Mouse (Mus musculus) left cerebral cortex, adult 2 months (tissue): ENCODE measurements around the gene Ccdc144b. TPM values are rescaled to one million over a fixed set of nuclear protein-coding genes. Genes with fewer than 3 reads are reported as not detected.

Source experiments
- DNase-seq, 2 experiments: peaks; one replicate each; pipeline ENCODE4 v3.0.0; 2021 to 2022; ENCODE audit warnings: low spot score in 2 of 2, mixed read lengths in 1 of 2; ENCODE audit errors: extremely low spot score in 1 of 2
- H3K27ac ChIP-seq: fragments of 200-600 bp; 2 replicates; pipeline ENCODE4 v1.8.1; 2022
- H3K4me3 ChIP-seq: fragments of 200-600 bp; 2 replicates; pipeline ENCODE4 v1.8.1; 2022
- CTCF ChIP-seq: fragments of 200-600 bp; IDR thresholded peaks from 2 replicates; pipeline ENCODE4 v1.8.1; 2022; ENCODE audit warnings: antibody characterized with exemption, mild to moderate bottlenecking, moderate library complexity
- intact Hi-C: fragments of 180-260 bp; cut with DNase I; formaldehyde crosslinking; loops from one replicate; pipeline ENCODE4 v1.15.1; 2025
- total RNA-seq, 2 experiments: library from RNA; stranded (reverse); gene quantifications; 2 replicates each; pipeline ENCODE4 v1.2.3; 2021

Ccdc144b gene
- total RNA-seq, 2 experiments from 2014 or later: not detected

DNA sequence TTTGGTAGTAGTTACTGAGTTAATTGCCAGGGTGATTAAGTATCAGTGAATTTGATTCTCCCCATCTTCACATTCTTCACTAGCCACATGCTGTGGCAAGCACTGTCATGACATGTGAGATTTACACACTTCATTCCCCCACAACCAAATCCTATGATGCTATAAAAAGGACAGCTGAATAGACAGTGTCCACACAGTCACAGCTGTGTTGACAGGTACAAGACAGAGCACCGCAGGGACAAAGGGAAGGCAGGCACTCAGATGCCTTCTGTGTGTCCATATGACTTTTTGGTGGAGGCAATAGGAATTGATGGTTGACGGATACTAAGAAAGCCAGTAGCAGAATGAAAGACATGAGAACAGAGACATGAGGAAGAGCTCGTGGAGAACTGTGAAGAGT is 42.1 kb downstream of the Ccdc144b start:
- no peak for TF ChIP-seq CTCF
- intact Hi-C loops: no loop called here
- H3K27ac ChIP-seq: no peak overlapping the region
- DNase-seq: no peak
- no peak overlapping the region for H3K4me3 ChIP-seq

DNA sequence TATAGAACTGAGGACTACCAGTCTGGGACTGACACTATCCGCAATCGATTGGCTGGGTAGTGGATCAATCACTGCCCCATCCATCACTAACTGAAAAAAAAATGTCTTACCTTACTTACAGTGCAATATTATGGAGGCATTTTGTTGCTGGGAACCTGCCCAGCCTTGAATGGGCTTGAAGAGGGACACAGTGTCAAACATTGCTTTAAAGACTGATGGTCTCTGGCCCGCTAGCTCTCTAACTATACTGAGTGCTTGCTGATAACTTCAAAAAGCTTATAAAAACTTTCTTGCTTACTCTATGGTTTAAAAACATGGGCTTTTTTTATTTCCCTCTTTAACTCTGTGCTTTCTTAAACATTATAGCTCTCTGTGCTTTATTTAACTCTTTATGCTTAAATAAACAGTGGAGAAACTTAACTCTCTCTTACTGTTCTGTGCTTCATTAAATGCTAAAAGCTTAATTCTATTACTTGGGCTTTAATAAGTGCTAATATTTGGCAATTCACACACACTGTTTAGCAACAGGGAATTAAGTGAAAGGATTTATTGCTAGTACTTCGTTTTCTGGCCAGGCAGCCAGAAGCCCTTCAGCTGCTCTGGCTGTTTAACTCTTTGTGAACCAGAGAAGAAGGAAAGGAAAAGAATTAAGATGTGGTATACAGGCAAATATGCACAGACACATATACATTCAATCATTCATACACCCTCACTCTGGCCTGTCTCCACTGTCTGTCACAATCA is 44.8 kb downstream of the Ccdc144b start:
- no peak for DNase-seq
- no peak for TF ChIP-seq CTCF
- intact Hi-C loops: no loop called here
- no peak overlapping the region for H3K27ac ChIP-seq
- no peak overlapping the region for H3K4me3 ChIP-seq

DNA sequence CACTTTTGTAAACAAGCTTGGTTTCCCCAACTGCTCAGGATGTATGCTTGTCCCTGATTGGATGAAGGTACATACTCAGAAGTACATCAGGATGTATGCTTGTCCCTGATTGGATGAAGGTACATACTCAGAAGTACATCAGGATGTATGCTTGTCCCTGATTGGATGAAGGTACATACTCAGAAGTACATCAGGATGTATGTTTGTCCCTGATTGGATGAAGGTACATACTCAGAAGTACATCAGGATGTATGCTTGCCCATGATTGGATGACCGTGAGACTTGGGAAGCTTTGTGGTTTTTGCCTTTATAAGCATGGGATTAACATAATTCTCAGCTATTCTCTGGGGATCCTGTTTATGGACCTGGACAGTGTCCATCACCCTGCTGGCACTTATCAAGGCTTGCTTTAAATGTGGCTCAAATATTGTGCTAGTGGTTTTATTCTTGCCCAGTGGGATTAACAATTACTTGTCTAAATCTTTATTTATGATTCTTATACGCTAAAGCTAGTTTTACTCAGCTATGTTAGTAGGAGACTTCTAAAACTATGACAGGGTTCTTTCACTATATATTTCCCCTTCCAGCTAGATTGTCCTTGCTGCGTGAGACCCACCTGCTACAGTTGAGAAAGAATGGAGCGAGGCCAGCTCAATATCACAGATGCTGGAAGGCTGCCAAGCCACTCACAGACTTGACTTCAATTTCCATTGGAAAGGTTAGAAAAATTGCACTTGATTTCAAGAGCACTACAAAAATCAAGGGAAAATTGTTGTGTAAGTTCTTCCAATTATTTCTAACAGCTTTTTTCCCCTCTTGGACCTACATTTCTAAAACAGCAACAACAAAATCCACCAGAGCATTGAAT is 49.1 kb downstream of the Ccdc144b start:
- Histone ChIP-seq H3K4me3 (no peak overlapping the region), H3K27ac (no peak overlapping the region)
- no peak for DNase-seq
- TF ChIP-seq CTCF: no peak
- intact Hi-C loops: no loop called here

DNA sequence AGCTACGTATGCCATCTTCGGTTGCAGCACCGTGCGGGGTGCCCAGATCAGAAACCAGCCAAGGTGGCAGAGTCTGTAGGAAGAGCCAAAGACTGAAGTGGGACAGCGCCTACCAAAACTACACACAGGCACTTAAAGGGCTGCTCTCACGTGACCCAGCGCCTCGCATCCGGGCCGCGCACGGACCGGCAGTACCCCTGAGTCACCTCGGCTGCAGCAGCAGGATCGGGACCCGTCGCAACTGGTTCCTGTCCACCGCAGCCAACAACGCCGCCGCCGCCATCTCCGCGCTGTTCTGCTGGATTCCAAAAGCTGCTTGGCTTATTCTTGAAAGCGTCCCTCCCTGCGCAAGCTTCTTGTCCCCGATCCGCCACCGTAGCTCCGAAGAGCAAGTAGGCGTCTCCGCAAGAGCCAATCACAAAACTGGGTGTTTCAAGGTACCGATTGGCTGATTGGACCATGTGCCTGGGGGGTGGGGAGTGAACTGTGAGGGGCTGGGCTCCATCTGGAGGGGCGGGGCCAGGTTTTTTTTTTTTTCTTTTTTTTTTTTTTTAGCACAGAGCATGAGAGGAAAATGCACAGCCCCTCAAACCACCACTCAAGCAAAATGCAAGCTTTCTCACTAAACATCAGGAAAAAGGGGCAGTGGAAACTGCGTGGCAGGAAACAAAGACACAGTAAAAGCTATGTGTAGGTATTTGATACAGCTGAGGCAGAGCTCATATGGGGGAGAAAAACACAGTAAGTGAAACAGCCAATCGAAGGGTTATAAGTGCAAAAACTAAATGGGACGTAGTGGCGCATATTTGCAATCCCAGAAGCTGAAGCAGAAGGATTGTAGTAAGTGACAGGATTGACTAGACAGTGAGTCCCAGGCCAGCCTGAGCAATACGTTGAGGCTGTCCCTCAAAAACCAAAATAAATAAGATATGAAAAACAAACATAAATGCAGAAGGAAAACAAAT is 52.8 kb downstream of the Ccdc144b start, which contains the start of gene Mccc1:
TSS of gene Mccc1 (minus strand) at position 404 of the 965 bp plus-strand sequence.
- peak; percentile 96 for DNase-seq
- intact Hi-C loops: loop anchor here (1.0 to 2.0 kb wide), 2 partner anchors 66 to 68 kb away; no protein-coding TSS in a partner anchor
- H3K4me3 ChIP-seq: peak within 1 kb of the TSS; percentile 56
- H3K27ac ChIP-seq: peak within 1 kb of the TSS; percentile 99
- no peak for TF ChIP-seq CTCF

DNA sequence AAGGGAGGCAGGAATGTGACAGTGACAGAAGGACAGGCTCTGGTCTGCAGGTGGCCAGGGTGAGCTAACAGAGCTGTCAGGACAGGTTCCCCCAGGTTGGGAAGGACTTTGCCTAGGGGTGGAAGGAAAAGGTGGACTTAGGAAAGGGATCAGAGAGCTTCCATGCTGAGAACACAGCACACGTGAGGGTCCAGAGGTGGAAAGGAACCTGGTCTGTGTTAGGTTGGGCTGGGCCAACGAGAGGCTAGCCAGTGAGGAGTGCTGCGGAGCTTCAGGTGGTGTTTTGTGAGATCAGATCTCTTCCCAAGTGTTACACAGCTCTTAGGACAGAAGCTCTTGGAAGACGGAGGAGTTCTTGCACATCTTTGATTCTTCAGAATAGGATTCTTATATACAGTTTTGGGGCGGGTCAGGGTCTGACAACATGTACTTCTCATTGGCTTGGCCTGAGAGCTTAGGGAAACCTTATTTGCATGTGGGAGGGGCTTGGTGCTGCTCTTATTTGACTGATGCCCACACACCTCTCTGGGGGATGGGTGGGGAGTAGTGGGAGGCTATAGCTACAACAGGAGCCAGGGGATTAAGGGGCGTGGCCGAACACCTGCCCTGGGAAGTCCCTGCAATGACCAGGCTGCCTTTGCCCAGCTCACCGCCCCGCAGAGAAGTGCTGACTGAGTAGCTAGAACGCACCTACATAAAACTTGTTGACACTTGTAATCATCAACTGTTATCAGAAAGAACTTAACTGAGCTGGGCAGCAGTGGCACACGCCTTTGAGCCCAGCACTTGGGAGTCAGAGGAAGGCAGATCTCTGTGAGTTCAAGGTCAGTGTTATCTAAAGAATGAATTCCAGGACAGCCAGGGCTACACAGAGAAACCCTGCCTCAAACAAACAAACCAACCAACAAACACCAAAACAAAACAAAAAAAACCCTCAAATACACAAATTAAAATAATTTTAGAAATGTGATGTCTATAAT is 58.5 kb downstream of the Ccdc144b start:
- intact Hi-C loops: no loop called here
- H3K4me3 ChIP-seq: no peak overlapping the region
- no peak for DNase-seq
- no peak for TF ChIP-seq CTCF
- no peak overlapping the region for H3K27ac ChIP-seq

DNA sequence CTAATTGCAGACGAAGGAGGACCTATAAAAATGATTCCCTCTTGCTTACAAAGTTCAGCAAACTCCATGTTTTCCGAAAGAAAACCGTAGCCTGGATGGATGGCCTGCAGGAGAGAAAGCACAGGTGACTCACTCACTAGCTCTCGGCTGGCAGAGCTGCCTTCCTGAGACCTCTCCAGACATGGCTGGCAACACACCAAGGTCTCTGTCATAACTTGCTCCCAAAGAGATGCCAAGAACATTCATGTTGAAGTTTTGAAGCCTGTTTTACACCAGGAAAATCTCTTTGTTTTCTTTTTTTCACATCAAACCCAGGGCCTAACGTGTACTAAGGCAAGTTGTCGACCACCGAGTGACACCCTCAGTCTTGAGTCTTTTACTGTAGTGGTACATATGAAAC is 62.6 kb downstream of the Ccdc144b start:
- Histone ChIP-seq H3K27ac (no peak overlapping the region), H3K4me3 (no peak overlapping the region)
- intact Hi-C loops: no loop called here
- no peak for DNase-seq
- no peak for TF ChIP-seq CTCF

DNA sequence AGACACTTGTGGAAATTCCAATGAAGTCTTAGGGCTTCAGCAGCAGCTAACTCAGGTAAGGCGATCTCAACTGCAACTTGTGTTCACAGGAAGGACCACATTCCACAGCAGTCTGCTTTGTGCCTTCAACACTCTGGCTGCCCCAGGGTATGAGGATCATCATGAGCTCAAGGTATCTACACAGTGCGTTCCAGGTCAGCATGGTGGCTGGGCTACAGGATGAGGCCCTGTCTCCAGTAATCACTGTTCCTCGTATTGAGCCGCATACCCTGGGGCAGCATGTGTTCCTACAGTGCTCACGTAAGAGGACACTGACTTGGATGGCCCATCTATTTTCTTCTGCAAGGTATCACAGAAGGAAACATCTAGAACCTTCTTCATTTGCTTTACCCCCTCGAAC is 65.3 kb downstream of the Ccdc144b start:
- Histone ChIP-seq H3K4me3 (no peak overlapping the region), H3K27ac (no peak overlapping the region)
- no peak for DNase-seq
- no peak for TF ChIP-seq CTCF
- intact Hi-C loops: no loop called here

DNA sequence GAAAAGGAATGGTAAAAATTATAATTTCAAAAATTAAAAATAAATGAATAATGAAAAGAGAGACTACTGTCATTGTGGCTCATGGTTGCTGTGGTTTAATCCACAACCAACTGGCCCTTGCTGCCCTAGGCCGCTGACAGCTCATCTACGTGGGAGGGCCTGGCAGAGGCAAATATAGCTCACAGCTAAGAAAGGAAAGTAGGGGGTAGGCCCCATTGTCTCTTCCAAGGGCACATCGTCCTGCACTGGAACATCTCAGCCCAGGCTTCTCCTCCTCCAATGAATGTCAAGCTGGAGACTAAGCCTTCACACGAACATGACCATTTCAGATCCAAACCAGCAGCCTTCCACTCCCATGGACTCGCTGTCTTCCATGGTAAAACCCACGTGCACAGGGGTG is 67.1 kb downstream of the Ccdc144b start:
- H3K4me3 ChIP-seq: no peak overlapping the region
- intact Hi-C loops: no loop called here
- DNase-seq: no peak
- TF ChIP-seq CTCF: no peak
- no peak overlapping the region for H3K27ac ChIP-seq

DNA sequence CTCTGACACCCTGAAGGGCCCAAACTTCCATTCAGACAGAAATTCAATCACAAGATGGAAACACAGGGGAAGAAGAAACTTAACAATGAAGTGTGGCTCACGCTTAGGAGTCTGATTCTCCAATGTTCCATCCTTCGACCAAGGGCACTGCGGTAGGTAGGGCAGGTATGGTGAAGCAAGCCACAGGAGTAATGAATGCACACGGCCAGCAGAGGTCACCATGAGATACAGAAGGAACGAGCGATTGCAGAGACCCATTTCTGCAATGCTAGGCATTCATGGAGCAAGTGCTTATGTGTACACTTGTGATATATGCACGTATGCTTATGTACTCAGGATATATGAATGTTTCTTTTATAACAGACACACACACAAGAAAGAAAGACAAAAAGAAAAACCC is 79.8 kb downstream of the Ccdc144b start:
- H3K27ac ChIP-seq: no peak overlapping the region
- DNase-seq: no peak
- intact Hi-C loops: loop anchor here (1.0 kb wide), 2 partner anchors 87 to 280 kb away; no protein-coding TSS in a partner anchor
- no peak overlapping the region for H3K4me3 ChIP-seq
- peak; percentile 53 for TF ChIP-seq CTCF

DNA sequence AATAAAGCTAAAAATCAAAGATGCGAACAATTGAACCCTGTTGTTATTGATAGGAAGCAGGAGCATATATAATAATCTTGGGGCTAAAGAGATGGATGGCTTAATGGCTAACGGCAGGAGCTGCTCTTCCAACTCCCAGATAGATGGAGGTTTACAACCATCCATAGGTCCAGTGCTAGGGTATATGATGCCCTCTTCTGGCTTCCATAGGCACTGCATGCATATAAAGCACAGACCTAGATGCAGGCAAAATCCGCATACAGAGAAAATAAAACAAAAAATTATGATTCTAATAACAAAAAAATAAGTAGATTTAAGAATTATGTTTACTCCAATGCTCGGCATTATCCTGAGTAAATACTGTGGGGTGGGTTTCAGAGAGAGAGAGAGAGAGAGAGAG is 80.4 kb downstream of the Ccdc144b start:
- Histone ChIP-seq H3K27ac (no peak overlapping the region), H3K4me3 (no peak overlapping the region)
- peak; percentile 61 for TF ChIP-seq CTCF
- DNase-seq: no peak
- intact Hi-C loops: loop anchor here (1.0 kb wide), 2 partner anchors 87 to 280 kb away; no protein-coding TSS in a partner anchor
